Mouse (Mus musculus): ENCODE measurements around the gene Col4a5.

DNA sequence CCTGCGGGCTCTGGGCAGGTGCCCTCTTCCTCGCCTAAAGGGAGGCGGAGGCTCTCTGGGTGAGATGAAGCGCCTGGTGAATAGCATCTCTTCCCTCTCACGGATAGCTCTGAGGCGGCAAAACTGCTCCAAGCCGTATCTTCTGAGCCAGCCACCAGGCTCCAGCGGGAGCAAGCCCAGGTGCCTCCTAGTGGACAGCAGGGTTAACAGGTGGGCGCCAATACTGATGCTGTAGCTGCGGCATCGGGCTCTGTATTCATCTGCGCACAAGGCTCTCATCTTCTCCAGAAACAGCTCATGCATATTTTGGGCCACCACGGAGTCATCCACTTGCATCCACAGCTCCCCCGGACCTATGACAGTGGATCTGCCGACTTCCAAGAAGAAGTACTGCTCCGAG is 248.8 kb downstream of the Col4a5 start:
- no peak for TF ChIP-seq POLR2A (IDR thresholded peaks at IDR 0.05; ENCODE audit: borderline replicate concordance, extremely low read depth, low read depth, low read length)
- TF ChIP-seq CTCF (IDR thresholded peaks at IDR 0.05; ENCODE audit: insufficient read depth, low read length) = no peak

All from lung, adult 2 months (tissue).